Mouse (Mus musculus) v-Abl transformed pro-B cells (cell line): Measurements from ENCODE around the gene Sim2.

Experiments used
- in situ Hi-C, 2 experiments: fragments of 400-800 bp; cut with MboI; formaldehyde crosslinking; loops; one replicate each; pipeline ENCODE4 v1.15.1; 2025; ENCODE audit not compliant: unreplicated experiment in 2 of 2

The Sim2 gene

DNA sequence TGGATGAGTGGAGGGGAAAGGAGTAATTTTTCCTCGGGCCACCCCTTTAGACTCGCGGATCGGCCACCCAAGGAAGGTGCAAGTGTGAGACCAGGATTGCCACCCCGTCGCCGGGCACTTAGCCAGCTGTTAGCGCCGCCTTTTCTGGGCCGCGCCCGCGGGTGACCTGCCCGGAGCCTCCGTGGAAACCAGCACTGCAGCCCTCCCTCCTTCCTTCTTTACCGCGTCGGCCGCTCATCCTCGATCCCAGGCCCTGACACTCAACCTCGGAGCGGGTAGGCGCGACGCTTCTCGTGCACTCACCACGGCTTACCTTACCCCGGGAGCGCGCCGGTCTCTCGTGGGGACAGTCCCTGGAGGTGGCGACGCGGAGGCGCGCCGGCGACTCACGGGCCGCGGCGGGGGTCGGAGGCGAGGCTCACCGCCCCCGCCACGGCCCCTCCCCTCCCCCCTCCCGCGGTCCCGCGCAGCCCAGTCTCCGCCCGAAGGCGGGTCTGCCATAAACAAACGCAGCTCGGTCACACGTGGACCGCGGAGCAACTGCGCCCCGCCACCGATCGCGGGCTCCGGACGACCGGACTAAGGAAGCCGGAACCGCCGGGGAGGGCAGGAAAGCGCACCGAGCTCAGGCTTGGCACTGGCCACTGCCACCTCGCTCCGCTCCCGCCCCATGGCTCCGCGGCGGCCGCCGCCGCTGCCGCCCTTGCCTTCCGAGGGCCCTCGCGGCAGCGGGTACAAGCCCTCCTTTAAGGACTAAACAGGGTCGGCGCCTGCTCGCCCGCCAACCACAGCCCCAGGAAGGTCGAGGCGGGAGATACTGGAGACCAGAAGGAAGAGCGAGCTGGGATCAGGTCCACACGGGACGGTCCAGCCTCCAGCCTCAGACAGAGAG lies at the start of gene Sim2:
Gene Sim2, plus strand, starts transcription at position 221 of the 892 bp plus-strand sequence.
- in situ Hi-C loops = no loop called here

DNA sequence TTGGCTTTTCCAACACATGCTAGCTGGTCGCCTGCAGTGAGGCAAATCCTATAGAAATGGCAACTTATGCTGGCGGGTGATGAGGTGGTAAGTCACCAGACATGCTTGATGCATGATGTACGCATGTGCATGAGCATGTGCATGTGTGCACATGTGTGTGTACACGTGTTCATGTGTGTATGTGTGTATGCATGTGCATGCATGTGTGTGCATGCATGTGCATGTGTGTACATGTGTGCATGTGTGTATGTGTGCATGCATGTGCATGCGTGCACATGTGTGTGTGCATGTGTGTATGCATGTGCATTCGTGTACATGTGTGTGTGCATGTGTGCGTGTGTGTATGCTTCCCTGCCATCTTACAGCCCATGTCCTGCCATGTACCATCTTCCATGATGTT lies 47.5 kb upstream of the Sim2 start:
- in situ Hi-C loops = loop anchor here (5.0 to 25.0 kb wide), 3 partner anchors 220 to 400 kb away; no protein-coding TSS in a partner anchor

DNA sequence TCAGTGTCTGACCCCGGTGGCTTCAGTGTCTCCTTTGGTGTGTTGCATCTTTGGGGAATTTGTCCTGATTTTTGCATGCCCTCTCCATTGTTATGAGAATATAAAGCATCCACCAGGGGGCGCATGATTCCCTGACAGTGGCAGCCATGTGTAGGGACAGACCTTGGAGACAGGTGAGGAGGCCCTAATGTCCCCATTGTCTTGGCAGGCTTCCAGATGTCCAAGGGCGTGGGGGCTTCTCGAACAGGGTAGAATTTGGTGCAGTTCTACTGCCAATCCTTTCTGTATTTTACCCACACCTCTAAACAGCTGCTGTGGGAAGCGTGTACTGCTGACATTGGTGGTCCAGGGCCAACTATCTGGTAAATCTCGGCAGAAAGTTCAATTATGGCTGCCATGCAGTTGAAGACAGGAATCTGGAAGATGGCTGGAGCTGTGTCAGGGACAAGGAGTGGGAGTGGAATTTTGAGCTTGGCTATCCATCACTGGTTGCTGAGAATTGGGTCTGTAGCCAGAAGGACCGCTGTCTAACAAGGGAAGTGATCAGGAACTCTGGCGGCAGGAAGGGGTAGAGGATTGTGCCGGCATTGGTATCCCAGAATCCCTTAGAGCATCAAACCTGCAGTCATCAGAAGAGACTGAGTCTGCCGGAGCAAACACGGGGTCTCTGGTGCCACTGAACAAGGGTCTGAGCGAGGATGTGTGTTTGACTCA lies 46.3 kb upstream of the Sim2 start:
- in situ Hi-C loops = loop anchor here (5.0 to 25.0 kb wide), 3 partner anchors 219 to 399 kb away; no protein-coding TSS in a partner anchor

DNA sequence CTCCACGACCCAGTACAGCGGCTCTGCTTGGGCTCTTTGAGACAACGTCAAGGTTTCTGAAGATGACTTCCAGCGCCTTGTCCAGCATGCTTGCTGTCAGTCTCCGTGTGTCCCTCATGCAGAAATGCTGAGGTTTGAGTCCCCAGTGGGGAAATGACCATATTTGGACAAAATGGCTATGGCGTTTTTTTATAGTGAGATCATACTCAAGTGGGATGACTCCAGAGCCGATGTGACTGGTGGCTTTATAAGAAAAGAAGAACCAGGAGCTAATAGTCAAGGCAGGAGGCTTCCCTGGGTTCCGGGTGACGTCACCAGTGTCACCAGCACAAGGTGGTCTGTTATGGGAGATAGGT lies 45.8 kb upstream of the Sim2 start:
- in situ Hi-C loops = loop anchor here (5.0 to 25.0 kb wide), 3 partner anchors 218 to 398 kb away; no protein-coding TSS in a partner anchor

DNA sequence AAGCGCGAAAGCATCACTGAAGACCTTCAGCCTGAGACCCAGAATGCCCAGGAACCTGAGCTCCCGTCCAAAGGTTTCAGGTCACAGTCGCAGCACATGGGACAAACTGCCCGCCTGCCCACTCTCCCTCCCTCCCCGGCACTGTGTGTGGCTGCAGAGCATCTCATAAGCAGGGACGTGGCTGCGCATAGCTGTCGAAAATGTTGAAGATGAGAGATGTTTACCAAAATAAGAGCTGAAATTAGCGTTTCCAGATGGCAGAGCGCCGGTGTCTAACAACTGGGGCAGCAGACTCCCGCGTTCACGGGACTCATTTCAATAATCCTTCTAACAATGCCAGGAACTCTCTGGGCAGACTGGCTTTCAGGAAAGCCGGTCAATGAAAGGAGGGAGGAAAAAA lies 44.2 kb upstream of the Sim2 start:
- in situ Hi-C loops = loop anchor here in 1 of 2 experiments (25.0 kb wide), 1 partner anchor 397 kb away; no protein-coding TSS in a partner anchor

DNA sequence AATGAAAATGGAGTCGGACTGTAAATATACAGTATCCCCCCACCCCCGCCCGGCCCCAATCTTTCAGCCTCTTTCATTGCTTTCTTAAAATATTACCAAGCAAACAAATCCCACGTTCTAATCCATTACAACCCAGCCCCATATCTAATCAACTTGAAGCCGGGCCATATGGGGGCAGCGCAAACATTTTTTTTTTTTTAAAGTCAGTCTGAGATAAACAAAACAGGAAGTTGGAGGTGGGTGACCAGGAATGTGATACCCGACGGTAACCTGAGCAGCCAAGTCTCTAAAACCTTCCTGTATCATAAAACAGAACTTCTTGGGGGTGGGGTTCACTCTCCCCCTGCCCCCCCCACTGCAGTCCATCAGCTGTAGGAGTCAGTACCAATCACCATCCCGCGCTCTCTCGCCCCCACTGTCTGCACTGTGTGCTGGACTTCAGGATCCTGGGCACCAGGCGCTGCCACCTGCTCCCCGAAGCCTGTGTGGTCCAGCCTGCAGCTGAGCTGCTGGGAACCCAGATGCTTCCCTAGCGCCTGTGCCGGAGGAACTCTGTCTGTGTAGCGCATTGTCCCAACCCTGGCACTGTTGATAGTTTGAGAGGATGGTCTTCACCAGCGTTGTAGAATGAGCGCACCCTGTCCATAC lies 43.5 kb upstream of the Sim2 start:
- in situ Hi-C loops = loop anchor here in 1 of 2 experiments (25.0 kb wide), 1 partner anchor 396 kb away; no protein-coding TSS in a partner anchor

DNA sequence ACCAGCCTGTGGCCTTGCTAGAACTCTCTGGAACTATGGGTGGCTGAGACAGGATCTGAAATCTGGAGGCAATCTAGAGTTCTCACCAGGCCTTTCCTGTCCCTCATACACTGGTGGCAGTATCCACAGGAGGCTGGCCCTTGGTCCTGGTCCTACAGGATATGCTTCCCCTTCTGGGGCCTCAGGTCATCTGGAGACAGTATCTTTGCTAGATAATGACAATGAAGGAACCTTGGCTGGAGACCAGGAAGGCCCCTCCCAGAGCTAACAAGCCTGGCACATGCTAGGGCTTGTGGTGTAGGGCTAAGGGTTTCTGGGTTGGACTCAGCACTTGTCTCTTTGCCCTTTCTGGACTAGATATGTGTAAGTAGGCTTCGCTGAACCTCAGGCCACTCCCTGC lies 40.9 kb upstream of the Sim2 start:
- in situ Hi-C loops = loop anchor here in 1 of 2 experiments (25.0 kb wide), 1 partner anchor 394 kb away; no protein-coding TSS in a partner anchor

DNA sequence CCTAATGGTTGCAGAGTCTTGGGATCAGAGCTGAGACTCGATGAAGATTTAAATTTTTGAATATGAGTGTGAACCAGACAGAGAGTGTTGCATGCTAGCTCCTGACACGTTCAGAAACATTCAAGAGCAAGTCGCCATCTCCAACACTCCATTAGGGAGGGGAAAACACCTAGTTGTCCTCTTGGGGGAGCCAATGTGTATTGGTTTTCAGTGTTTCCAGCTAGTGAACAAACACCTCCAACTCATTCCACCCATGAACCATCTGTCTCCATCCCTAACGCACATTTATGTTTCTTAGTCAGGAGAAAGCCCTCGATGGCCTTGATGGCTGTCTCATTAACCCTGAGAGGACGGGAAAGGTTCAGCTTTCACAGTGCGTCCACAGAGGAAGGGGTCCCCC lies 39.7 kb upstream of the Sim2 start:
- in situ Hi-C loops = loop anchor here in 1 of 2 experiments (25.0 kb wide), 1 partner anchor 392 kb away; no protein-coding TSS in a partner anchor

DNA sequence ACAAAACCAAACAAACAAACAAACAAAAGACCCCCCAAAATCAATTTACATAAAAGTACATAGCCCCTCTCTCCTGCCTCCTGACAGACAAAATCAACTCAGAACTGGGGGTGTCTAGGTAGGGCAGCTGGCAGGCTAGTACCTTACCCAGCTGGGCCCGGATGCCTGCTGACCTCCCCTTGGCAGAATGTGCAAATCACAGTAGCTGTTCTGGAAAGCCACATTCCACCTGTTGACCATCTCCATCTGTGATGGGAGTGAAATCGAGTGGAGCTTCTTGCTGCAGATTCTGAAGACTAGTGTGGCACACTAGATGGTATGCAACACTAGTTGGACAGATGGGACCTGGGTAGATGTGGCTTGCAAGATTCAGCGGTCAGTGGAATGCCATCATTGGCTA lies 34.4 kb upstream of the Sim2 start:
- in situ Hi-C loops = no loop called here

DNA sequence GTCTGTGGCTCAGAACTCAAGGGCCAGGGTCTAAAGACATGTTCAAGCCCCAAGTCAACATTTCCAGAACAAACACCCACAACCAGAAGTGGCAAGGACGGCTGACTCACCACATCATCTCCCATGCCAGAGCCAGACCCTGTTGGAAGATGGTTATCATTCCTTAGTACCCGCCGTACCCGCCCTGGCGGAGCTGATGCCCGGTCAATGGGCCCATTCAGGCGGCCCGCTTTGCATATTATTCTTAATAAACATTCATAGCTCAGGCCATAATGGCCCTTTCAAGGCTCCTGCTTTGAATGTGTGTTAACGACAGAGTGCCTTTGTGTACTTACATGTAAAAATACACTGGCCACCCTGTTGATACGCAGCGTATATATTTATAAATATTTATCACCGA lies 29.6 kb upstream of the Sim2 start:
- in situ Hi-C loops = no loop called here

DNA sequence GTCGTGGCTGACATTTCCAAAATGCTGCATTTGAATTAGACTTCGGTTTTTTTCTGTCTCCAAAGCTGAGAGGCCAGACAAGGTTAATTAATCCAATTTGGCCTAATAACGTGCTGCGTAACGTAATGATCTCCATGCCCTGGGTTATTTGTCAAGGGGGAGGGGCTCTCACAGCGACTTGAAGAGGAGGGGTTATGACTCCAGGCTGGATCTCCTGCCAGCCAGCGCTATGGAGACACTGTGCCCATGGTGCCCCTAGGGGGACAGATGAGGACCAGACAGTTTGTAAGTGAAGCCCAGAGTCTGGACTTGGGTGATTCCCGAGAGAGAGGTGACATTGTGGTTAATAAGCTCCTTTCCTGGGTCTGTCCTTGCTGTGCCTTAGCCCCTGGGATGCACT lies 29.2 kb upstream of the Sim2 start:
- in situ Hi-C loops = no loop called here

DNA sequence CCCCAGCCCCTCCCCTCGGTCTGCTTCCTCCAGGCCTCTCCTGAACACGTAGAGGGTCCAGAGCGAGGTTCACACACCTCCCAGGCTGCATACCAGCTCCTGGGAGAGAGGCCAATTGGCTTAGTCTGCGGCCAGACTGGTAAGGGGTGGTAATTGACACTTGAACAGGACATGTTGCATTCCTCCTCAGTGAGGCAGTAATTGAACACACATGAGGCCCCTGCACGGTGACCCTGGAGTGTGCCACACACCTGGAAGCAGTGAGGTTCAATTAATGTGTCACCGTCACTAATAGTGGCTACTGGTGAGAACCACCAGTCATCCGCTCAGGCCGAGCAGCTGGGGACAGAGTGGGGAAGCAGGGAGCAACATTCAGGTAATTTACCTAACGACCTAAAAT lies 24.9 kb upstream of the Sim2 start:
- in situ Hi-C loops = no loop called here

DNA sequence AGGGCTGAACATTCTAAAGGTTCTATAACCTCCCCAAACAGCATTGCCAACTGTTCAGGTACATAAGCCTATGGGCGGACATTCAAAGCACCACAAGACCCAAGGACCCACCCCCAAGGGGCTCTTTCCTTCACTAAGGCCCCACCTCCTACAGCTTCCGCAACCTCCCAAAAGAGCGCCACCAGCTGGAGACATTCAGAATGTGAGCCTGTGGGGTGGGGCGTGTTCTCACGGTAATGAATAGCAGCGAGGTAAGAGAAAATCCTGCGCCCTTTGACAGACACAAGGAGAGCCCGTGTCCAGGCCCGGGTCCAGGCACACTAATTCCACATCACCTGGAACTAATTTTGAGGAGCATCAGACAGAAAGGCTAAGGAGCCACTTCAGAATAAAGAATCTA lies 20.5 kb upstream of the Sim2 start:
- in situ Hi-C loops = no loop called here

DNA sequence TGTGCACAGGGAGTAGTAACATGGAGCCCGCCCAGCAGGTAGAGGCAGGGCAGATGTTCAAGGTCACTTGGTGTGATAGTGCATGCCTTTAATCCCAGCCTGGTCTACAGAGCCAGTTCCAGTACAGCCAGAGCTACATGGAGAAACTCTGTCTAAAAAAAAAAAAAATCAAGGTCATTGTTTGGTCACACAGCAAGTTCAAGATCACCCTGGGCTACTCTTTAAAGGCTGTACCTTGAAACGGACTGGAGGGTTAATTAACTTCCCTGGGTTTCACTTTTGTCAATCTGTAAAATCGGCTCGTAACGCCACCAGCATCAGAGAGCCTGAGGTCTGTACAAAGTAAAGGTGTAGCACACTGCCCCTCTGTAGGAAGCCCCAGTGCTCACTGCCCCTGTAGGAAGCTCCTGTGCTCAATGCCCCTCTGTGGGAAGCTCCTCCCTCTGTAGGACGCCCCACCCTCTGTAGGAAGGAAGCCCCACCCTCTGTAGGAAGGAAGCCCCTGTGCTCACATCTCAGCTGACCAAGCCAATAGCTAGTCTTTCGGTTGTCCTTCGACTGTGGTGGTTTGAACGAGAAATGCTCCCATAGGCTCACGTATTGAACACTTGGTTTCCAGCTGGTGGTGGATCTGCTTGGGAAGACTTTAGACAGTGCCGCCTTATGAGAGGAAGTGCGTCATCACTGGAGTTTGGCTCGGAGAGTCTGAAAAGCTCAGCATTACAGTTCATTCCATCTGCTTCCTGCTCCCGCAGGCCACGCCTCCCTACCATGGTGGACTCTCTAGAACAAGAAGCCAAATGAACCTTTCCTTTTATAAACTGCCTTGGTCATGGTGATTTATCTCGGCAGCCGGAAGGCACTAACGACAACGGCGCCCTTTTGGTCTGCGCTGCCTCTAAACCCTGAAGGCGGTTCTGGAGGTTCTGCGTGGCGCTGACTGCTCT lies 18.7 kb upstream of the Sim2 start:
- in situ Hi-C loops = no loop called here

DNA sequence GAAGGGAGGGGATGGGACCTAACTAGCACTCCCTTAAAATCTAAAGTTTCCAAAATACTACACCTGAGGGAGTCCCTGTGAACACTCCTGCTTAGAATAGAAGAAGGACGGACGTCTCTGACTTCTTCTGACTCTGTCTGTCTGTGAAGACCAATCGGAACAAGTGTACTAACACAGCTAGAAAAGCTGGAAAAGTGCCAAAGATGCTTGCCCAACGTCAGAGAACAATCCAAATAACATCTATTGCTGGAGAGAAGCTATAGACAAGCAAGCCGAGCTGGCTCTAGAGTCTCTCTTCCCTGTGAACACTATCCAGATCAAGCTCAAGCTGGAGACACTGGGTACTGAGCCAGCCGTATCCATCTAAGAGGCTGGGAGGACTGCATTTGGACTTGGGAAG lies 18.0 kb upstream of the Sim2 start:
- in situ Hi-C loops = no loop called here

DNA sequence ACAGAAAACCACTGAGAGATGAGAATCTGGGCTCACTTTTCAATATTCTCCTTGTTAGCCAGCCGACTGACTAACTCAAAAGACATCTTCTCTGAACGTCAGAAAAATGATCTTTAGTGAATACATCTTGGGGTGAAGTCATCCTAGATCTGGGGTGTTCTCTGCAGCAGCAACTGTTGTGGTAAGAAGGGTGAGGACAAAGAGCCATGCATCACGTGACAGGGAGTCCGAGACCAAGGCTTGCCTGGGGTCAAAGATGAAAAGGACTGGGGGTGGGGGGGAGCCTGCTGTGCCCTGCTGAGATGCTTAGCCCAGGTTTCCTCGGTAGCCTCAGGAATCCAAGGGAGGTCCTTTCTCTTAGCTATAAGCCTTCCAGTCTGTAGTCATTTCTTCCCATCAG lies 17.5 kb upstream of the Sim2 start:
- in situ Hi-C loops = no loop called here

DNA sequence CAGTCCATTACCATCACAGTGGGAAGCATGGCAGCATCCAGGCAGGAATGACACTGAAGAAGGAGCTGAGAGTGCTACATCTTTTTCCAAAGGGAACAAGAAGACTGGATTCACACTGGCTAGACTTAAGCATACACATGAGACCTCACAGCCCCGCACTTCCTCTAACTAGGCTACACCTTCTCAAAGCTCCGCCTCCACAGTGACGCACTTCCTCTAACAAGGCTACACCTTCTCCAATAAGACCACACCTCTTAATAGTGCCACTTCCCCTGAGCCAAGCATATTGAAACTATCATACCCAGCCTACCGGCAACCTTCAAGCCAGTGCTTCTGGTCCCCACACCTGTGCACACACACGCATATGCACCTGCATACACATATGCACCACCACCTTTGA lies 15.7 kb upstream of the Sim2 start:
- in situ Hi-C loops = no loop called here

DNA sequence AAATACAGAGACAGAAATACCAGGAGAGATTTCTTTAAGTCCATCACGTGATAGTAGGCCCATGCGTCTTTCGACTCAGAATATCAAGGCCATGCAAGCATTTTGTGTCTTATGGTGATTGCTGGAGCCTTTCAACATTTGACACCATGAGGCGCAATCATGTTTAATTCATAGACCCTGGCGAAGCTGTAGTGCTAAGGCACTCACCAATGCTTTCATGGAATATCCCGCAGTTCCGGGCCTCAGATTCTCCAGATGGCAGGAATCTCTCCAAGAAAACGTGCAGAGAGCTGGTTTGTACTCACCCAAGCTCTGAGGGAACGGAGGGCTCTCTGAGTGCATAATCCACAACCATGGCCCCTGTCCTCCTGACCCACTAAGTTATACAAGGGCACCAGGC lies 13.8 kb upstream of the Sim2 start:
- in situ Hi-C loops = no loop called here

DNA sequence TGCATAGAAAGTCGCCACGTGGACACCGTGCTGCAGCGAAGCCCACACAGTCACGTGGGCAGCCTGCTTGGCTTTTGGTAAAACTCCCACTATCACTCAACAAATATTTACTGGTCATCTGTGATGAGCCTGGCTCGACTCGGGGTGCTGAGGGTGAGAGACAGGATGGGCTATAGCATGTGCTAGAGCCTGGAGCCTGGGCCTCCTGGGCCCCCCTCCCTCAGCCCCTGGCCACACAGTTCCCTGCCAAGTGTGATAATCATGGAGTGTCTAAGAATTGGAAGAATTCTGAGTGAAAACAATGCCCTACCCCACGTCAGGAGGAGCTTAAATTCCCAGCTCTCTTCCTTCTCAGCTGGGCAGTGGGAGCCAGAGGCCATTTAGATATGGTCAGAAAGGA lies 13.3 kb upstream of the Sim2 start:
- in situ Hi-C loops = no loop called here
